Mouse (Mus musculus) forebrain, postnatal 0 days (tissue): ENCODE measurements at regions not wholly inside any gene's neighbourhood (a gene's known extent, or its start where the extent isn't known, plus 50 kb on each side); places are given as distances from the start of the nearest gene placed in this dataset.
A peak's percentile ranks its signal among the peaks of the same experiment; 100 is the strongest.

Experiments
- ATAC-seq: fragments of 200-750 bp; cut with Nextera tagmentation; 2 replicates; pipeline ENCODE4 v1.8.0; 2017; ENCODE audit warnings: mild to moderate bottlenecking, moderate library complexity
- DNase-seq: peaks from one replicate; pipeline ENCODE4 v3.0.0-alpha.2; 2015
- H3K27ac ChIP-seq: fragments of 300-500 bp; sonication (generic); 2 replicates; pipeline ENCODE4 v1.5.1; 2014; ENCODE audit warnings: low read depth, mild to moderate bottlenecking, antibody characterized with exemption, low read length, moderate library complexity, mixed read lengths
- H3K27me3 ChIP-seq: fragments of 300-500 bp; sonication (generic); 2 replicates; pipeline ENCODE4 v1.6.1; 2014; ENCODE audit warnings: mild to moderate bottlenecking, low read length, mixed read lengths; ENCODE audit not compliant: insufficient read depth
- H3K36me3 ChIP-seq: fragments of 300-500 bp; sonication (generic); 2 replicates; pipeline ENCODE4 v1.6.1; 2014; ENCODE audit warnings: mild to moderate bottlenecking, moderate library complexity; ENCODE audit not compliant: insufficient read depth
- H3K4me1 ChIP-seq: fragments of 300-500 bp; sonication (generic); 2 replicates; pipeline ENCODE4 v1.6.1; 2014; ENCODE audit warnings: antibody characterized with exemption; ENCODE audit not compliant: insufficient read depth
- H3K4me2 ChIP-seq: fragments of 300-500 bp; sonication (generic); 2 replicates; pipeline ENCODE4 v1.6.1; 2014; ENCODE audit warnings: low read depth, mild to moderate bottlenecking, moderate library complexity
- H3K4me3 ChIP-seq: fragments of 300-500 bp; sonication (generic); 2 replicates; pipeline ENCODE4 v1.5.1; 2014; ENCODE audit warnings: low read depth, low read length, mixed read lengths
- H3K9ac ChIP-seq: fragments of 300-500 bp; sonication (generic); 2 replicates; pipeline ENCODE4 v1.6.1; 2014; ENCODE audit warnings: mild to moderate bottlenecking
- H3K9me3 ChIP-seq: fragments of 300-500 bp; sonication (generic); 2 replicates; pipeline ENCODE4 v1.6.1; 2016; ENCODE audit warnings: low read length
- CTCF ChIP-seq: sonication (generic); IDR thresholded peaks from 2 replicates; pipeline ENCODE4 v1.5.1; 2016; ENCODE audit warnings: antibody characterized with exemption, control low read depth, low read depth
- WGBS: fragments of 180-500 bp; shearing (Covaris S2); extraction: QIAGEN DNeasy Blood & Tissue Kit; methylation state at CpG from one replicate; pipeline ENCODE4 v1.1.7; 2014; 5-methylcytosine and 5-hydroxymethylcytosine counted together

DNA sequence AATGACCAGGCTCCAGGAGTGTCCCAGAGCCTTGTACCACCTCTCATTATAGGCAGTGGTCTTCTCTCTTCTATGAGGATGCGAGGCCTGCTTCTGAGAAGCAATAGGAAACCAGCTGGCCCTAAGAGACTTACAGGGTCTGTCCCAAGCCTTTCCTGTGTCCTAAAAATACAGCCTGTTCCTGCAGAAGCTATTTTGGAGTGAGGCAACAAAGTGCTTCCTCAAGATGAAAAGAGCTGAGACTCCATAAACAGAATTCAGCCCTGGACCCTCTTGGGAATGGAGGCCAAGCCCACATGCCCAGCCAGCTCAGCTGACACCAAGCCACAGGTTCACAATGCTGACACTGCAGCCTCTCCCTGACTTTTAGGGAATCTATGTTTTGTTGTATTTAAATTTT lies 86.3 kb downstream of the Dll1 start:
- Histone ChIP-seq H3K36me3 (no peaks in the 10 kb centered on the region), H3K27ac (no peak overlapping the region), H3K4me2 (no peak overlapping the region), H3K4me1 (peaks cover 3% of the 10 kb centered on the region; the same call in 1 of the 2 replicates), H3K9me3 (no peaks in the 10 kb centered on the region), H3K4me3 (no peak overlapping the region), H3K27me3 (no peaks in the 10 kb centered on the region), H3K9ac (no peak overlapping the region)
- 84% methylated on average over 1 of the region's 1 CpGs for whole genome bisulfite sequencing
- ATAC-seq (no peak), DNase-seq (no peak)
- no peak for TF ChIP-seq CTCF

DNA sequence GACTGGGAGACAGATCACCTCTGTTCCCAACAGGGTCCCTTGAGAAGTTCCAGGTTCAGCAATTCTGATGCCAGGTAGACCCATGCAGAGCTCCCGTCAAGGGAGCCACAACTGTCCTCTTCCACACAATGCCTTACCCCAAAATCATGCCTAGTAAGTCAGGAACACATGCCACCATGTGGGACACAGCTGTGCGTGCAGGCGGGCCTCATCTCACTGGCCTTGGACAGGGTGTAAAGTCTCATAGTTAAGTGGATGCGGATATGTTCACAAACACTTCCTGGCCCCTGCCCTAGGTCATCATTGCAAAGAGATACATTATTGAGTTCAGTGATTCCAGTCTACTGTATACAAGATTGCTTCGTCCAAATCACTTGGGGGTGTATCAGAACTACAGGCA lies 87.6 kb downstream of the Dll1 start:
- H3K4me3 ChIP-seq = no peak overlapping the region
- no peaks in the 10 kb centered on the region for H3K27me3 ChIP-seq
- no peaks in the 10 kb centered on the region for H3K9me3 ChIP-seq
- peaks cover 6% of the 10 kb centered on the region; the same call in 1 of the 2 replicates for H3K4me1 ChIP-seq
- WGBS = 89% methylated on average over 5 of the region's 5 CpGs
- no peak for ATAC-seq
- no peak for DNase-seq
- H3K36me3 ChIP-seq = no peaks in the 10 kb centered on the region
- TF ChIP-seq CTCF = no peak
- no peak overlapping the region for H3K27ac ChIP-seq
- no peak overlapping the region for H3K9ac ChIP-seq
- no peak overlapping the region for H3K4me2 ChIP-seq

DNA sequence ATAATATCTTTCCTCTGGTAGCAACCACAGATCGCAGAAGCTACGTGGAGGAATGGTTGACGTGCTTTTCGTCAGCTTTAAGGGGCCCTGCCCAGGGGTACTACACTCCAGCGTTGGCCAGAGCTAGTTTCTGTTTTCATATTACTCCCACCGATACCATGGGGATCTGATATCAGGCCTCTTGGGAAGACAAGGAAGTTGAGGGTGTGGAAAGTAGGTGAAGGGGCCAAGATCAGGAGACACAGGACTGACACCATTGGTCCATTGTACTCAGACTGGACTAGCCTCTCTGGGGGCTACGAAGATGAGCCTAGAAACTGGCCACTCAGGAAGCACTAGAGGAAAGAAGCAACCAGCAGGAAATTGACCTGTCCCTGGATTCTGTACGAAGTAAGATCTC lies 88.0 kb downstream of the Dll1 start:
- no peak overlapping the region for H3K4me3 ChIP-seq
- H3K4me2 ChIP-seq = no peak overlapping the region
- no peak overlapping the region for H3K27ac ChIP-seq
- H3K27me3 ChIP-seq = no peaks in the 10 kb centered on the region
- H3K4me1 ChIP-seq = peaks cover 6% of the 10 kb centered on the region; the same call in 1 of the 2 replicates
- DNase-seq = no peak
- no peak for TF ChIP-seq CTCF
- H3K9me3 ChIP-seq = no peaks in the 10 kb centered on the region
- no peak for ATAC-seq
- H3K36me3 ChIP-seq = no peaks in the 10 kb centered on the region
- no peak overlapping the region for H3K9ac ChIP-seq
- 93% methylated on average over 8 of the region's 8 CpGs for WGBS

DNA sequence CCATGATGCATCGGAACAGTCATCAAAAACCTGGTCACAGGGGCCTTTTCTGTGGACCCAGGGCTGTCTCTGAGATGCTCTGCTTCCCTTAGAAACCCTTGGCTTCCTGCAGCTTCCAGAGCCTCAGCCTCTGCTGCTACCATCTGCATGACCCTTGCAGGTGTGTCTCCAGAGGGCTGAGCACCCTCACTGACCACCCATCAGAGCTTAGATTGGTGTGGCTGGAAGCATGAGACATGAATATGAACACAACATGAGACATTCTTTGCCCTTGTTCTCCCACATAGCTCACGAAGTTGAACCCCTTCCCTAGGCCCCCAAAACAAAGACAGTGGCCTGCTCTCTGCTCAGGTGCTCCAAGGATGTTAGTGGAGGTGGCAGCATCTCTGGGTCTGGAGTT lies 90.1 kb downstream of the Dll1 start:
- Histone ChIP-seq H3K27ac (no peak overlapping the region), H3K4me3 (no peak overlapping the region), H3K27me3 (no peaks in the 10 kb centered on the region), H3K9ac (no peak overlapping the region), H3K4me1 (peaks cover 6% of the 10 kb centered on the region; the same call in 1 of the 2 replicates), H3K9me3 (no peaks in the 10 kb centered on the region), H3K36me3 (no peaks in the 10 kb centered on the region), H3K4me2 (no peak overlapping the region)
- TF ChIP-seq CTCF = no peak
- WGBS = 90% methylated on average over 2 of the region's 2 CpGs
- DNase-seq (no peak), ATAC-seq (no peak)

DNA sequence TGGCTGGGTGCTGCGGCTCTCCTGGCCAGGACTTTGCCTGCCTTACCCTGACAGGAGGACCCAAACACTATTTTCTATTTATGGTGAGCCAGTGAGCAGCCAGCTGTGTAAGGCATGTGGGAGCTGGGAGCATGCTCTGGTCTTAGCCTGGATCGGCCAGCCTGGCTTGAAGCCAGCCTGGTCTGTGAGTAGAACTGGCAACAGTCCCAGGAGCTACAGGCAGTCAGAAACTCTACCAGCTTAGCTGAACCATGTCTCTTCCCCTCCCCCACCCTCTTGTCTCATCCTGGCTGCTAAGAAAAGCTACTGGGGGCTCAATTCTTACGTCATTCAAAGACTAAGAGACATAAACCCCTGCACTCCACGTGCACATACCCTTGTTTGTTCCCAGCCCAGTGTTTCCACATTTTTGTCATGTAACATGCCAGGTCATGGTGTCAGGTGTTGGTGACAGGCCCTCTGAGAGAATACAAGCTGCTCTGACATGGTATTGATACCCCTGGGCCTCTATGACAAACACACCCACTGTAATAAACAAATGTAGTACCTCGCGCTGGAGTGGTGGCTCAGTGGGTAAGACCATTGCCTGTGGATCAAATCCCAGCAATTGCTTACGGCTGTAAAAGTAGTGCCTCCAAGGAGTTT lies 91.2 kb downstream of the Dll1 start:
- no peak for TF ChIP-seq CTCF
- ATAC-seq (peak; percentile 73), DNase-seq (peak; percentile 81)
- Histone ChIP-seq H3K27ac (no peak overlapping the region), H3K27me3 (no peaks in the 10 kb centered on the region), H3K4me2 (no peak overlapping the region), H3K9ac (no peak overlapping the region), H3K4me1 (peaks cover 6% of the 10 kb centered on the region; the same call in 1 of the 2 replicates), H3K4me3 (no peak overlapping the region), H3K36me3 (no peaks in the 10 kb centered on the region), H3K9me3 (no peaks in the 10 kb centered on the region)
- WGBS = 33% methylated on average over 7 of the region's 7 CpGs

DNA sequence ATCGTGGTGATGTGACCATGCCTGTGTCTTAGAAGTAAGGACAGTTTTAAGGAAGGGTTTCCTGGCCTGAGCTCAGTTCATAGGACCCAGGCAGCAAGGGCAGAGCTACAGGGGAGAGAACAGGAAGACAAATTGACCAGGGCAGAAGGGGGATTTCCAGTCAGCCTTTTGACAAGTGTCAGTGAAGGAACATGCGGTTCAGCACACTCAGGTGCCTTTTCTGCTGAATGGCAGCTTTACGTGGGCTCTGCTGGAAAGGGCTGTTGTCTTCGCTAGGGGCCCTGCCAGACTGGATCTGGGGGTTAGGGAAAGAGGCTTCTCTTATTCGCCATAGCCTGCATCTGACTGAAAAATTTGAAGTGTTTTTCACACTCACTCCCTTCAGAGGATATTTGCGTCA lies 106.8 kb downstream of the Dll1 start:
- Histone ChIP-seq H3K4me2 (no peak overlapping the region), H3K9ac (no peak overlapping the region), H3K27ac (no peak overlapping the region), H3K4me1 (no peaks in the 10 kb centered on the region), H3K36me3 (no peaks in the 10 kb centered on the region), H3K4me3 (no peak overlapping the region), H3K9me3 (no peaks in the 10 kb centered on the region), H3K27me3 (no peaks in the 10 kb centered on the region)
- ATAC-seq (no peak), DNase-seq (no peak)
- no peak for TF ChIP-seq CTCF
- 72% methylated on average over 6 of the region's 6 CpGs for WGBS

DNA sequence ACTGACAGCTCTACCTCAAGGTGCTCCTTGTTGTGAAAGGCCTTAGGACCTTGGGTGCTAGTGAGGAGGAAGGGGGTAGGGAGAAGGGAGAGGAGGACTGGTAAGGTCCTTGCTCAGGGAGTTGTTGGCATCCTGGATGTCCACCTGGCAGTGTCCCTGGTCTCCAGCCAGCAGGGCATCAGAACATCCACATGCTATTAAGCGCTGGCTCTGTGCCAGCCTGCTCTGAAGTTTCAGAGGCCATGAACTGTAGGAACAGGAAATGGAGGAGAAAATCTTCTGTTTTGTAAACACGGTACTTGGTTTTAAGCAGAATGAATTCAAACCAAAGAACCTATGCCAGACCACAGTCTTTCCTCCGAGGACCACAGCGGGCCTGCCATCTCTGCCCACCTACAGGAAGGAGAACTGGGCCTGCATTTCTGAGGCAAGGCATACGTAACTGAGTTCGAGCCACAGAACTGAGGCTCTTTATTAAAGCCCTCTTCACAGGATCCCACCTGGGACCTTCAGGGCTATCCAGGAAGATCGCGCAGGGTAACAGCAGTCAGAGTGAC lies 107.5 kb downstream of the Dll1 start:
- H3K27me3 ChIP-seq = no peaks in the 10 kb centered on the region
- no peak for TF ChIP-seq CTCF
- no peak overlapping the region for H3K27ac ChIP-seq
- H3K9me3 ChIP-seq = no peaks in the 10 kb centered on the region
- DNase-seq (no peak), ATAC-seq (no peak)
- no peak overlapping the region for H3K4me3 ChIP-seq
- H3K4me2 ChIP-seq = no peak overlapping the region
- no peak overlapping the region for H3K9ac ChIP-seq
- WGBS = 80% methylated on average over 8 of the region's 8 CpGs
- H3K36me3 ChIP-seq = no peaks in the 10 kb centered on the region
- H3K4me1 ChIP-seq = no peaks in the 10 kb centered on the region
